Comparison of ENCODE assay signal across 8 mouse cellular contexts in genomic region chr1:75467215-75467927, GRCm38 (mm10). TPM values are rescaled to one million over a fixed set of nuclear protein-coding genes. Genes with fewer than 3 reads are reported as not detected.
A peak's percentile ranks its signal among the peaks of the same experiment; 100 is the strongest.
DNase-seq lines count a peak whose midpoint lies in the region; ATAC-seq and TF ChIP-seq lines count a peak whose summit lies in the region.

No protein-coding gene starts in this region.

- no peaks in the 10 kb centered on the region for H3K9me3 ChIP-seq in embryonic facial prominence, embryonic 14.5 days (ENCODE audit: control insufficient read depth, low read length)
- H3K9me3 ChIP-seq in heart, embryonic 11.5 days (replicated peaks; ENCODE audit: control insufficient read depth, low read length), result no peaks in the 10 kb centered on the region
- no peaks in the 10 kb centered on the region for H3K9me3 ChIP-seq in limb, embryonic 14.5 days (ENCODE audit: control insufficient read depth, low read length)
- H3K9me3 ChIP-seq in midbrain, embryonic 16.5 days (replicated peaks; ENCODE audit: control insufficient read depth, low read length, poor library complexity, severe bottlenecking), result no peaks in the 10 kb centered on the region

- DNase-seq in CD4-positive helper T cell, adult 2 months (ENCODE audit: low read depth, low spot score), result peak; percentile 67
- DNase-seq in embryonic facial prominence, embryonic 14.5 days (ENCODE audit: low spot score), result peak; percentile 91
- peak; percentile 80 for DNase-seq in kidney, adult 9 months
- DNase-seq in limb, embryonic 14.5 days (ENCODE audit: low spot score), result peak; percentile 84
- DNase-seq in spleen, postnatal 4 days (ENCODE audit: low spot score in 2 of 2), result peak; percentile 60 to 84

- peaks cover 4% of the 10 kb centered on the region for H3K27me3 ChIP-seq in embryonic facial prominence, embryonic 14.5 days (replicated peaks; ENCODE audit: control insufficient read depth, insufficient read depth, low read length)
- H3K27me3 ChIP-seq in heart, embryonic 11.5 days (ENCODE audit: control insufficient read depth, insufficient read depth, low read length), result peaks cover 27% of the 10 kb centered on the region
- H3K27me3 ChIP-seq in limb, embryonic 14.5 days (ENCODE audit: control insufficient read depth, insufficient read depth, low read length), result no peaks in the 10 kb centered on the region
- no peaks in the 10 kb centered on the region for H3K27me3 ChIP-seq in midbrain, embryonic 16.5 days (ENCODE audit: control insufficient read depth, insufficient read depth, low read depth, low read length)

- H3K9ac ChIP-seq in embryonic facial prominence, embryonic 14.5 days (ENCODE audit: low read depth, low read length), result peak overlapping the region; percentile 28; the same call in 1 of the 2 replicates
- 0 out of 2 replicates have a peak overlapping the region, but pooled peaks have one; percentile 5 for H3K9ac ChIP-seq in heart, embryonic 11.5 days (ENCODE audit: low read depth, low read length)
- no peak overlapping the region for H3K9ac ChIP-seq in limb, embryonic 14.5 days (ENCODE audit: low read depth, low read length, severe bottlenecking)
- H3K9ac ChIP-seq in midbrain, embryonic 16.5 days (ENCODE audit: low read depth, low read length), result no peak overlapping the region

- no peaks in the 10 kb centered on the region for H3K36me3 ChIP-seq in embryonic facial prominence, embryonic 14.5 days (ENCODE audit: control insufficient read depth, insufficient read depth, low read length)
- no peaks in the 10 kb centered on the region for H3K36me3 ChIP-seq in heart, embryonic 11.5 days (ENCODE audit: control insufficient read depth, insufficient read depth, low read length)
- peaks cover 4% of the 10 kb centered on the region; the same call in 1 of the 2 replicates for H3K36me3 ChIP-seq in limb, embryonic 14.5 days (ENCODE audit: control insufficient read depth, insufficient read depth, low read length)
- 0 out of 2 replicates have a peak, but pooled peaks cover 2% of the 10 kb centered on the region for H3K36me3 ChIP-seq in midbrain, embryonic 16.5 days (ENCODE audit: control insufficient read depth, insufficient read depth, low read length)

- peak; percentile 85 for ATAC-seq in embryonic facial prominence, embryonic 14.5 days (ENCODE audit: low read depth)
- ATAC-seq in heart, embryonic 11.5 days (replicated peaks; ENCODE audit: insufficient number of reproducible peaks, low FRiP score, low TSS enrichment), result peak; percentile 47
- ATAC-seq in limb, embryonic 14.5 days (ENCODE audit: low FRiP score, low read depth), result peak; percentile 91
- ATAC-seq in midbrain, embryonic 16.5 days, result peak; percentile 76

- no peak overlapping the region for H3K4me3 ChIP-seq in bone marrow, adult 2 months (replicated peaks; ENCODE audit: control insufficient read depth, low read depth, low read length)
- H3K4me3 ChIP-seq in embryonic facial prominence, embryonic 14.5 days (ENCODE audit: low read depth, low read length), result no peak overlapping the region
- H3K4me3 ChIP-seq in heart, embryonic 11.5 days (ENCODE audit: low read depth, low read length), result no peak overlapping the region
- no peak overlapping the region for H3K4me3 ChIP-seq in limb, embryonic 14.5 days (replicated peaks; ENCODE audit: low read length)
- no peak overlapping the region for H3K4me3 ChIP-seq in midbrain, embryonic 16.5 days (ENCODE audit: low read depth, low read length)

- peak; percentile 71 for TF ChIP-seq CTCF in bone marrow, adult 2 months (IDR thresholded peaks at IDR 0.05; ENCODE audit: control insufficient read depth, insufficient read depth, low read length)

- TF ChIP-seq POLR2A in bone marrow, adult 2 months (IDR thresholded peaks at IDR 0.05; ENCODE audit: borderline replicate concordance, control insufficient read depth, low read depth, low read length), result no peak
- no peak for TF ChIP-seq POLR2A in limb, embryonic 14.5 days (IDR thresholded peaks at IDR 0.05; ENCODE audit: borderline replicate concordance, extremely low read depth, insufficient read depth, insufficient read length)

- H3K4me2 ChIP-seq in embryonic facial prominence, embryonic 14.5 days (ENCODE audit: low read depth, low read length), result peak overlapping the region; percentile 30
- H3K4me2 ChIP-seq in heart, embryonic 11.5 days, result peak overlapping the region; percentile 16; the same call in 1 of the 2 replicates
- H3K4me2 ChIP-seq in limb, embryonic 14.5 days (replicated peaks; ENCODE audit: low read depth, low read length, severe bottlenecking), result no peak overlapping the region; the same call in 1 of the 2 replicates
- 0 out of 2 replicates have a peak overlapping the region, but pooled peaks have one; percentile 22 for H3K4me2 ChIP-seq in midbrain, embryonic 16.5 days (ENCODE audit: low read length)

- WGBS in bone marrow, adult 2 months, result 8% methylated on average over 14 of the region's 14 CpGs
- WGBS in embryonic facial prominence, embryonic 14.5 days, result 7% methylated on average over 14 of the region's 14 CpGs
- 6% methylated on average over 14 of the region's 14 CpGs for WGBS in heart, embryonic 11.5 days (ENCODE audit: insufficient replicate concordance)
- WGBS in limb, embryonic 14.5 days, result 7% methylated on average over 14 of the region's 14 CpGs
- WGBS in midbrain, embryonic 16.5 days, result 4% methylated on average over 14 of the region's 14 CpGs

- no peaks in the 10 kb centered on the region for H3K4me1 ChIP-seq in bone marrow, adult 2 months (ENCODE audit: control insufficient read depth, insufficient read depth, low read length)
- H3K4me1 ChIP-seq in embryonic facial prominence, embryonic 14.5 days (ENCODE audit: control insufficient read depth, insufficient read depth, low read length), result no peaks in the 10 kb centered on the region
- H3K4me1 ChIP-seq in heart, embryonic 11.5 days (ENCODE audit: control insufficient read depth, insufficient read depth, low read length), result peaks cover 20% of the 10 kb centered on the region
- H3K4me1 ChIP-seq in limb, embryonic 14.5 days (ENCODE audit: control insufficient read depth, insufficient read depth, low read length), result no peaks in the 10 kb centered on the region
- H3K4me1 ChIP-seq in midbrain, embryonic 16.5 days (ENCODE audit: control insufficient read depth, insufficient read depth, low read length), result peaks cover 12% of the 10 kb centered on the region

- no peak overlapping the region for H3K27ac ChIP-seq in bone marrow, adult 2 months (ENCODE audit: control insufficient read depth, insufficient read depth, low read depth, low read length, poor library complexity)
- H3K27ac ChIP-seq in embryonic facial prominence, embryonic 14.5 days (replicated peaks; ENCODE audit: low read depth, low read length), result no peak overlapping the region
- no peak overlapping the region for H3K27ac ChIP-seq in heart, embryonic 11.5 days (ENCODE audit: low read depth, low read length)
- H3K27ac ChIP-seq in limb, embryonic 14.5 days (replicated peaks; ENCODE audit: low read depth, low read length), result no peak overlapping the region
- H3K27ac ChIP-seq in midbrain, embryonic 16.5 days (ENCODE audit: low read length), result 0 out of 2 replicates have a peak overlapping the region, but pooled peaks have one; percentile 1

RNA-seq across cellular contexts. Expression of gene Chpf, which starts 11.7 kb away (rescaled TPM):
- 2.1 and 4.7 TPM in 2 replicates for polyA plus RNA-seq in bone marrow, adult 2 months (2011; ENCODE audit: insufficient read depth, insufficient read length, low replicate concordance, missing spikeins)
- polyA plus RNA-seq in embryonic facial prominence, embryonic 14.5 days (2014; fragmentation: Nextera tagmentation; extraction: Ambion mirVana), result 65.1 and 66.0 TPM in 2 replicates
- polyA plus RNA-seq in heart, embryonic 11.5 days (2014; fragmentation: Nextera tagmentation; extraction: Ambion mirVana), result 21.4 and 24.6 TPM in 2 replicates
- polyA plus RNA-seq in limb, embryonic 14.5 days (2012; rRNA removed), result 104 and 148 TPM in 2 replicates
- 61.6 and 65.0 TPM in 2 replicates for polyA plus RNA-seq in limb, embryonic 14.5 days (2014; fragmentation: Nextera tagmentation; extraction: Ambion mirVana)
- 34.8 and 37.5 TPM in 2 replicates for polyA plus RNA-seq in midbrain, embryonic 16.5 days (2015; fragmentation: Nextera tagmentation; extraction: Ambion mirVana)

RNA-seq across cellular contexts. Expression of gene Tmem198, which starts 12.0 kb away (rescaled TPM):
- not detected in 2 replicates for polyA plus RNA-seq in bone marrow, adult 2 months (2011; ENCODE audit: insufficient read depth, insufficient read length, low replicate concordance, missing spikeins)
- 1.3 and 1.6 TPM in 2 replicates for polyA plus RNA-seq in embryonic facial prominence, embryonic 14.5 days (2014; fragmentation: Nextera tagmentation; extraction: Ambion mirVana)
- 0.14 and 0.54 TPM in 2 replicates for polyA plus RNA-seq in heart, embryonic 11.5 days (2014; fragmentation: Nextera tagmentation; extraction: Ambion mirVana)
- 1.4 and 2.0 TPM in 2 replicates for polyA plus RNA-seq in limb, embryonic 14.5 days (2012; rRNA removed)
- 0.51 and 1.1 TPM in 2 replicates for polyA plus RNA-seq in limb, embryonic 14.5 days (2014; fragmentation: Nextera tagmentation; extraction: Ambion mirVana)
- polyA plus RNA-seq in midbrain, embryonic 16.5 days (2015; fragmentation: Nextera tagmentation; extraction: Ambion mirVana), result 52.0 and 56.7 TPM in 2 replicates

RNA-seq across cellular contexts. Expression of gene Asic4, which starts 17.1 kb away (rescaled TPM):
- polyA plus RNA-seq in bone marrow, adult 2 months (2011; ENCODE audit: insufficient read depth, insufficient read length, low replicate concordance, missing spikeins), result not detected in 2 replicates
- polyA plus RNA-seq in embryonic facial prominence, embryonic 14.5 days (2014; fragmentation: Nextera tagmentation; extraction: Ambion mirVana), result 0.16 and 0.18 TPM in 2 replicates
- 0.11 TPM in 2 replicates for polyA plus RNA-seq in heart, embryonic 11.5 days (2014; fragmentation: Nextera tagmentation; extraction: Ambion mirVana)
- 0.35 and 0.72 TPM in 2 replicates for polyA plus RNA-seq in limb, embryonic 14.5 days (2012; rRNA removed)
- polyA plus RNA-seq in limb, embryonic 14.5 days (2014; fragmentation: Nextera tagmentation; extraction: Ambion mirVana), result 0.10 and 0.15 TPM in 2 replicates
- 45.4 and 54.8 TPM in 2 replicates for polyA plus RNA-seq in midbrain, embryonic 16.5 days (2015; fragmentation: Nextera tagmentation; extraction: Ambion mirVana)

RNA-seq across cellular contexts. Expression of gene Gmppa, which starts 31.6 kb away (rescaled TPM):
- polyA plus RNA-seq in bone marrow, adult 2 months (2011; ENCODE audit: insufficient read depth, insufficient read length, low replicate concordance, missing spikeins), result 21.8 and 53.9 TPM in 2 replicates
- polyA plus RNA-seq in embryonic facial prominence, embryonic 14.5 days (2014; fragmentation: Nextera tagmentation; extraction: Ambion mirVana), result 74.2 and 82.9 TPM in 2 replicates
- polyA plus RNA-seq in heart, embryonic 11.5 days (2014; fragmentation: Nextera tagmentation; extraction: Ambion mirVana), result 49.8 and 57.2 TPM in 2 replicates
- polyA plus RNA-seq in limb, embryonic 14.5 days (2012; rRNA removed), result 144 and 199 TPM in 2 replicates
- polyA plus RNA-seq in limb, embryonic 14.5 days (2014; fragmentation: Nextera tagmentation; extraction: Ambion mirVana), result 71.8 and 74.9 TPM in 2 replicates
- polyA plus RNA-seq in midbrain, embryonic 16.5 days (2015; fragmentation: Nextera tagmentation; extraction: Ambion mirVana), result 79.7 and 81.3 TPM in 2 replicates

RNA-seq across cellular contexts. Expression of gene Obsl1, which starts 38.9 kb away (rescaled TPM):
- 4.3 and 6.2 TPM in 2 replicates for polyA plus RNA-seq in bone marrow, adult 2 months (2011; ENCODE audit: insufficient read depth, insufficient read length, low replicate concordance, missing spikeins)
- 98.7 and 102 TPM in 2 replicates for polyA plus RNA-seq in embryonic facial prominence, embryonic 14.5 days (2014; fragmentation: Nextera tagmentation; extraction: Ambion mirVana)
- 98.8 and 102 TPM in 2 replicates for polyA plus RNA-seq in heart, embryonic 11.5 days (2014; fragmentation: Nextera tagmentation; extraction: Ambion mirVana)
- polyA plus RNA-seq in limb, embryonic 14.5 days (2012; rRNA removed), result 315 and 381 TPM in 2 replicates
- 108 and 120 TPM in 2 replicates for polyA plus RNA-seq in limb, embryonic 14.5 days (2014; fragmentation: Nextera tagmentation; extraction: Ambion mirVana)
- polyA plus RNA-seq in midbrain, embryonic 16.5 days (2015; fragmentation: Nextera tagmentation; extraction: Ambion mirVana), result 23.1 and 24.2 TPM in 2 replicates

Comparison
In these comparisons a context has a peak if more than half of its experiments do, and no peak if none do; other contexts are left out.
1. H3K9ac ChIP-seq: peak in embryonic facial prominence, embryonic 14.5 days (single experiment) and heart, embryonic 11.5 days (single experiment); none in limb, embryonic 14.5 days (single experiment) and midbrain, embryonic 16.5 days (single experiment).
2. RNA of gene Tmem198, which starts 12.0 kb away (polyA plus RNA-seq): 52.0 to 56.7 TPM in midbrain, embryonic 16.5 days; 0.51 to 2.0 TPM in limb, embryonic 14.5 days, 1.3 to 1.6 TPM in embryonic facial prominence, embryonic 14.5 days, not detected in bone marrow, adult 2 months and 0.14 to 0.54 TPM in heart, embryonic 11.5 days; every median in the first group is over 10 times any median in the second.
3. RNA of gene Asic4, which starts 17.1 kb away (polyA plus RNA-seq): 45.4 to 54.8 TPM in midbrain, embryonic 16.5 days; 0.10 to 0.72 TPM in limb, embryonic 14.5 days, 0.16 to 0.18 TPM in embryonic facial prominence, embryonic 14.5 days, 0.11 TPM in heart, embryonic 11.5 days and not detected in bone marrow, adult 2 months; every median in the first group is over 10 times any median in the second.
4. Peak in every context shown above with its lines, with median percentiles within 50 percentile points of each other: DNase-seq and ATAC-seq.